Mouse (Mus musculus): ENCODE measurements at regions not wholly inside any gene's neighbourhood (a gene's known extent, or its start where the extent isn't known, plus 50 kb on each side); places are given as distances from the start of the nearest gene placed in this dataset.

DNA sequence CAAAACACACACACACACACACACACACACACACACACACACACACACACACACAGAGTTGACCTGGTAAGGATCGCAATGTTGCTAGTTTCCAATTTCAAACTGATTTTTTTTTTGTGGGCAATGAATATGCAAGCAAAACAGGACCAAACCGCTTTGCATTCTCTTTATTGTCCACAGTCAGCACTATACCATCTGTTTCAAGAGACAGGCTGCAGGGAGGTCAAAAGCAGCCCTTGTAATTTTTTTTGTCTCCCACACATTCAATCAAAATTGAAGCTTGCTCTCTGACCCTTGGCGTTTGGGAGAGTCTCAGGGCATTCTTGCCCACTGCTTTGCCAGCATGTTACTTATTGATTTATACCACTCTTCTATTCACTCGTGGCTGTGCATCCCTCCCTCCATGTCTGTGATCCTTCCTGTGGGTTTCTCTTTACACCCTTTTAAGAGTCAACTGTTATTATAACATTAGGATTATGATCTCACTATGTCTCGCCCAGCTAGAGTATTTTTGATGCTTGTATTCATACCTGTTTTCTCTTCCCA, 110.1 kb downstream of the S1pr1 start:
- TF ChIP-seq HCFC1 (IDR thresholded peaks at IDR 0.05; ENCODE audit: borderline replicate concordance, insufficient read depth, low read length) (no peak), ZNF384 (IDR thresholded peaks at IDR 0.05; ENCODE audit: low read depth, low read length) (no peak), ZC3H11A (IDR thresholded peaks at IDR 0.05; ENCODE audit: borderline replicate concordance, low read depth, low read length) (no peak), CHD2 (IDR thresholded peaks at IDR 0.05; ENCODE audit: low read depth, low read length) (no peak), MAFK (IDR thresholded peaks at IDR 0.05; ENCODE audit: insufficient read depth, low read depth, low read length) (no peak)
